Mouse (Mus musculus) T-helper 2 cell (primary cell): ENCODE data around the gene Igsf11.

Experiments used
- in situ Hi-C: fragments of 300-600 bp; cut with MboI, MseI; formaldehyde crosslinking; loops from one replicate; pipeline ENCODE4 v1.15.1; 2025; ENCODE audit warnings: high pct_unique_total_duplicates

Igsf11 gene

DNA sequence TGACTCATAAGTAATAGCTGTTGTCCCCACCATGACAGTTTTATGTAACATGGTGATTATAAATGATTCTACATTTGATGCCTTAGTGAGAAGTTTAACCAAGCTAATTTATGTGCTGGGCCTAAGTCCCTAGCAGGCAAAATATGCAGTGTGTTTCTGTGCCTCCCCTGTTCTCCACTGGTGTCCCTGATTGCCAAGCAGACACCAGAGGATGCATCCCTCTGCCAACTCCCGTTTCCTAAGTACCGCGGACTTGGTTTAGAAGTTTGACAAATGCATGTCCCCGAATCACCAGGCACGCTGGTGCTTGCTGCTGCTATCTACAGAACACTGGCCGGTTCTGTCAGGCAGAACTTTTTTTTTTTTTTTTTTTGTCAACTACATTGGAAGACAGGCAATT lies 39.0 kb downstream of the Igsf11 start:
- in situ Hi-C loops, result no loop called here

DNA sequence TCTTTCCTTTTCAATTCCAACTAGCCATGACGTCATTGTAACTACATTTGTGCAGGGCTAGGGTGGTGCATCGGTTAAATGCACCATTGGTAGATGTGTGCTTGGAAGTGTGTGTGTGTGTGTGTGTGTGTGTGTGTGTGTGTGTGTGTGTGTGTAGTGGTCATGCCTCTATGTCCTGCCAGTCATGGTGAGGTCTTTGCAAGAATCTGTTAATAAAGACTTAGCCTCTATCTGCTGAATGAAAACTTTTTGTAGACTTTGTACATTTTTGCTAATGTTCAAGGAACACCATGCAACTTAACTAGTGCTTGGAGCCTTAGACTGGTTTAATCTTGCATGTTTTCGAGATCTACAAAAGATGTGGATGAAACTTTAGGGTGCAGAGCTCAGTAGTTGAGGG lies 48.3 kb downstream of the Igsf11 start:
- in situ Hi-C loops, result loop anchor here (5.0 kb wide), 1 partner anchor 91 kb away; no protein-coding TSS in a partner anchor

DNA sequence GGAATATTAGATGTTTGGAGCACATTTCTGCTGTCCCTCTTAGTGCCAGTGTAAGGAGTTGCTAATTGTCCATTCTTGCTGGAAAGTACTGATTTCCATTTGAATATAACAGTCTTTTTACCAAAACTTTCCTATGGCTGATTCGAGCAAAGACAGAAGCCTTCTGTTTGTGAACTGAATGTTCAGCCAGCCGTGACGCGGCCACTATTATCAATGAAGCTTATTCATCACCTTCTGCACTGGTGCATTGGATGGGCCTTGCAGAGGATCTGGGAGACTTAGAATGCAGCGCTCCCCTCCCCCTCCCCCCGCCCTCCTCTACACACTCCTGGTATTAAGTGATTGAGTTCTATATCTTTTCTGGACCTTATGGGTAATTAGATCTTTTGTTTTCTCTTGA lies 48.8 kb downstream of the Igsf11 start:
- in situ Hi-C loops, result loop anchor here (5.0 kb wide), 1 partner anchor 91 kb away; no protein-coding TSS in a partner anchor

DNA sequence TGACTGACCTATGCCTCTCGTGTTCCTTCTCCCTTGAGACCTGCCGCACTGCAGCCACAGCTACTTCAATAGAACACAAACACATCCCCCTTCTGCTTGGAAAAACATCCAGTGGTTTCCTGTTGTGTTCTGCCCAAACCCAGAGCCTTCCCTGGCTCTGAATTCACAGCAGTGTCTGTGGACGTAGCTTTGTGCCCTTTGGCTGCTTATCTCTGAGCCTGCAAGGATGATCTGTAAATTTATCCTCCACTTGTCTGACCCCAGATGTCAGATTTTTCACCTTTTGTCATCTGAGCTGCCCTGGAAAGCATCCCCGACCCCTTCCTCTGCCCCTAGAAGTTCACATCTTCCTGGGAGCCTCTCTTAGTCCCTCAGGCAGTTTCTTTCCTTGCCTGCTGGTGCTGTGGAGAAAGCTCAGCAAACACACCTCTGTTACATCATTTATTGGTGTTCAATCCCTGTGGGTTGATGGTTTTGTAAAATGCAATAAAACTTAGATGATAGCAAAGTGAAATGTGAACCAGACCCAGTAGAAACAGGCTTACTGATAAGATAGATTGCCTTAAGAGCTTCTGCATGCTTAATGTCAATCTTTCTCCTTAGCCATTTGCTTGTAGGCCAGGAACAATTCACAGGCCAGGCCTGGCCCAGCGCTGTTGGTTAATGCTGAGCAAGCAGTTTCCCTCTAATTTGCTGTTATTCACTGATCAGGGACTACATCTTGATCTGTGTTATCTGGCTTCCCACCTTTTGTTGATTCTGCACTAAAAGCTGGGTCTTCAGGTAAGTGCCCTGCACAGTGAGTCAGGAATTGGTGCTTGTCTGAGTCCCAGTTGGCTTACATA lies 51.5 kb downstream of the Igsf11 start:
- in situ Hi-C loops, result loop anchor here (5.0 kb wide), 1 partner anchor 88 kb away; no protein-coding TSS in a partner anchor

DNA sequence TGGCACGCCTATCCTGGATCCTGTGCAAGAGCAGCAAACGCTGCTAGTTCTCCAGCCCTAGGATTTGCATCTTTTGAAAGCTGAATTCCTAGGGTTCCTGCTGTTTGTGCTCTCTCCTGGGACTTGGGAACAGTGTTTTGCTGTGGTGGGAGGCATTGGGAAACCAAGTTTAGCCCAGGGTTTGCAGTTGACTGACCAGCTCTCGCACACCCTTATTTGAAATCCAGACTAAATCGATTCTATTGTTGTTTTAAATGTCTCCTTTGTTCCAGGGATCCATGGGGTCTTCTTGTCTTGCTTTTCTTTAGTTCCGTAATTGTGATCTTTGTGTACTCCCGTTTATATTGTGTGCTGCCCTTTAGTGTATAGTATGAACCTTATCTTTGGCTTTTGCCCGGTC lies 52.6 kb downstream of the Igsf11 start:
- in situ Hi-C loops, result no loop called here

DNA sequence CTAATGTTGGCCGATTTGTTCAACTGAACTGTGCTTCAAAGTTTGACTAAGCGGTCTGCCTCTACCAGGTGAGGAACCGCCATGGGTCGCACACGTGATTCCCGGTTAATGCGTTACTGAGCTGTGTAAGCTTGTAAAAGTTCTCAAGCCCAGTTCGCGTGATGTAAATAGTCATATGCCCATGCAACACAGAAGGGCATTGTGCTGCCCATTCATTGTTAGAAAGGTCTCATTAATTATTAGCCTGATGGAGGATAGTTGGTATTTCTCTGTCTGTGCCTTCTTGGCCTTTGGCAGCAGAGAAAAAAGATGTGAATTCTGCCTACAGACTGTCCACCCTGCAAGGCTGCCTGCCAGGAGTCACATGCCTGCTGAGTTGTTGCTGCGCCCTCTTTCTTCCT lies 53.1 kb downstream of the Igsf11 start:
- in situ Hi-C loops, result no loop called here

DNA sequence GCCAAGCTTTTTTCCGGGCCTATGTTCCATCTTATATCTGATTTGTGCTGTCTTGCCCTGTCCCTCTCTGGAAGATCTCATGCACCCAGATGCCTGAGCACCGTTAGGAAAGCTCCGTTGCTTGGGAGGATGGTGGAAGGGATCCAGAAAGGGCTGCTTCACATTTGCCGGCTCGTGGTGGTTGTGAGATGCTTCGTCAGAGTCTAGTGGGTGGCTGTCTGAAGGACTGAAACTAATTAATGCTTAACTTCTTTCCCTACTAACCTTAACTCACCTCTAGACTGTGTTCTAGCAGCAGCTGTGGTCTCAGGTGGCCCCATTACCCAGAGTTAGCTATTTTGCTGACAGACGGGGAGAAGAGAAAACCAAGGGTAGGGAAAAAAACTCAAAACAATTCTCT lies 54.0 kb downstream of the Igsf11 start:
- in situ Hi-C loops, result no loop called here

DNA sequence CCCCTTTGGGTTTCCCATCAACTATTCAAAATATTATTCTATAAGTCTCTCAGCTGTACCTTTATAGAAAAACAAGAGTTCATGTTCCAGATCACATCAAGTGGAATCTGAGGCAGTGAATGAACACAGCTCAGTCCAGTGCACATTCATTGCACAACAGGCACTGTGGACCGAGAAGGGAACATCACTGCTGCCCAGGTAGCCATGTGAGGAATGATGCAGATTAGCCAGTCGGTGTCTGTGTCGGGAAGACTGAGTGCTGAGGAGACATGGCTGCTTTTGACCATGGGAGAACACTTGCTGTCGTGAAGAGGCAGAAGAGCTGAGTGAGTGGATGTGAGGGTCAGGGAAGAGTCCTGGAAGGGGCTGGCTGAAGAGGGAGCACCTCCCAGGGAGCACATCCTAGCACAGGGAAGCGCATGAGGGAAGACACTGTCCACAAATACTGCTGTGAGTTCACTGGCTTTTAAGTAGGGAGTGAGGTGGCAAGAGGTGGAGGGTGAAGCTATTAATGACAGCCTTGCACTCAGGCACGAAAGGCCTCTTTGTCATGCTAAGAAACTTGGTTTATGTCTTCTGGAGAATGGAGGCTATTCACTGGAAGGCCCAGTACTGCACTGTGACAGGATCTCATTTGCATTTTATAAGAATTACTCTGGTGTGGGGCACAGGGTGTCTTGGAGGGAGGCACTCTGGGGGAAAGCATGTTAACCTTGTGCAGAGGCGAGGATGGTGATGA lies 54.8 kb downstream of the Igsf11 start:
- in situ Hi-C loops, result no loop called here

DNA sequence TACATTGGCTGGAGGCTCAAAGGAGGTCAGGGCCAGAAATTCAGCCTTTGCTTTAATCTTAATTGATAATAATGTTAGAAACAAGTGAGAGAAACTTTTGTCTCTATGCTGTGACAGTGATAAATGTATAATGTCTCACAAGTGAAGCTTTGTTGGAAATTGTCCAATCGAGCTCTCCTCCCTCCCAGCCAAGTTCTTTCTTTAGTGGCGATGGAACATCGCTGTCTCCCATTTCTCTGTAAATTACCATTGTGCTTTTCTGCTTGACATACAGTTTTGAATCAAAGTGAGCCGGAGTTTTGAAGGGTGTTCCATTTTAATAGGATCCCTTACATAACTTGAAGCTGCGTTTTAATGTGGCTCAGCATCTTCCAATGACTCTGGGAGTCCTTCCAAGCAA lies 56.0 kb downstream of the Igsf11 start:
- in situ Hi-C loops, result no loop called here

DNA sequence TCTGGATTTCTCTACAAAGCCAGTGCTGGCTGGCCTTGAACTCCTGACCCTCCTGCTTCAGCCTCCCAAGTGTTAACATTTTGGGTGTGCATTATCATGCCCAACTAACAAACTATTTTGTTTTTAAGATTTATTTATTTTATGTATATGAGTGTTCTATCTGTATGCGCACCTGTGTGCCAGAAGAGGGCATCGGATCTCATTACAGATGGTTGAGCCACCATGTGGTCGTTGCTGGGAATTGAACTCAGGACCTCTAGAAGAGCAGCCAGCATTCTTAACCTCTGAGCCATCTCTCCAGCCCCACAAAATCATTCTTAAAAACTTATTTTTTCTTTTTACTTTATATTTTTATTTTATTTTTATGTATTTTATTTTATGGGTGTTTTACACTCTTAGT lies 60.4 kb downstream of the Igsf11 start:
- in situ Hi-C loops, result no loop called here

DNA sequence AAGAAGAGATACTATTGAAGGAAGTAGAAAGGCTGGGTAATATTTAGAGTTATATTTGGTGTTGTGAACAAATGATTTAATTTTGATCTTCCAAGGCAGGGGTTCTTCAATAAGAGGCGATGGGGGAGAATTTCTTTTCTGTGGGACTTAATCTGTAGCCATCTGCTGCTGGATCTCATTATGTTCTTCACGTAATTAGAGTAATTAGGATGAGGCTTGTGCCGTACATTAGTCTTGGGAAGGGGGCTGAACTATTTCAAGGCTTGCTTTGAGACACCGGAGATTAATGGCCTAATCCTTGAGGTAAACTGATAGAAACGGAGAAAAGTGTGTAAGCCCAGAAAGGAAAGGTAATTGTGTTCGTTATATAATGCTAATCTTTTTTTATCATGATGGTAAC lies 61.4 kb downstream of the Igsf11 start:
- in situ Hi-C loops, result no loop called here

DNA sequence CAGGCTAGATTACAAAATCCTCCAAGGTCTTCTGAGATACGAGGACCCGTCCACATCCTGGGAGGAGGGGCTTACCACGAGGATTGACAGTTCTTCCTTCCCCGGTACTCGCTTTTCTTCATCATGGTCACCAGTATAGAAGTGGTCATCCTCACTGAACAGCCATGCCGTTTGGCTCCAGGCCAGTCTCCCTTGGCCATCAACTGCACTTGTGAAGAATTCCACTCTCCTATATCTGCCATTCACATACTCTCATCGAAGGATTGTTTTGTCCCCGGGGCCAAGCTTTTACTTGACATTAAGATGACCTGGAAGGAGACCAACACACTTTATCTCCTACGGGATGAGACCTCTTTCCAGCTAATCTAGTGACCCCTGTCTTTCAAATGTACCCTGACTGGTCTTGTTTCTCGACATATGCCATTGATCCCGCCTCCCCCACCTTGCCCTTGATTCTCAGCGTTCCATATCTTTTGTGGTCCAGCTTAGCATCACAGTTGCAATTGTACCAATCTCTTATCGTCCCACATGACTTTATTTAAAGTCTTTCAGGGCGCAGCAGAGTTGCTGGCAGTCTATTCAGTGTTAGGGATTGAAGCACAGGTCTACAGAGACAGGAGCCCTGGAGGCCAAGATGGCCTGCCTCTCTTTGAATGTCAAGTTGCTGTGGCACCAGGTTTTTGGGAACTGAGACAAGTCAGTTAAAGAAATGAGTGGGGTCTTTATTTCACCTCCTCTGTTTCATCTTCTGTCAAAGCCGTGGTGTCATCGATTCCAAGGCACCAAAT lies 62.2 kb downstream of the Igsf11 start:
- in situ Hi-C loops, result no loop called here

DNA sequence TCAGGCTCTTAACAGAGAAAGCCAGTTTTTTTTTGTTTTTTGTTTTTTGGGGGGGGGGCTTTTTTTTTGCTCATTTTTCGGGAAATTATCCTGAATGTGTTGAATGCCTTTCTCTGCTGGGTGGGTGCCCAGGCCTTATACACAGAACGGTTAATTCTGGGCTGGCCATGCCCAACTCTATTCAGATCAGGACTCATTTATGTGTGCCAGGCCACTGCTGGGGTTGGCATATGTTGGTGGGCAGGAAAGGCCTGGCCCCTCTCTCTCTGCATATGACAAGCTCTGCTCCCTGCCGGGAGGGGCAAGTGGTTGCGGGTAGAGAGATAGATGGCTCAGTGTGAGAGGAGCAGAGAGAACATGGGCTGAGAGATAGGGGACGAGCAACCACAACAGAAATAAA lies 62.8 kb downstream of the Igsf11 start:
- in situ Hi-C loops, result no loop called here

DNA sequence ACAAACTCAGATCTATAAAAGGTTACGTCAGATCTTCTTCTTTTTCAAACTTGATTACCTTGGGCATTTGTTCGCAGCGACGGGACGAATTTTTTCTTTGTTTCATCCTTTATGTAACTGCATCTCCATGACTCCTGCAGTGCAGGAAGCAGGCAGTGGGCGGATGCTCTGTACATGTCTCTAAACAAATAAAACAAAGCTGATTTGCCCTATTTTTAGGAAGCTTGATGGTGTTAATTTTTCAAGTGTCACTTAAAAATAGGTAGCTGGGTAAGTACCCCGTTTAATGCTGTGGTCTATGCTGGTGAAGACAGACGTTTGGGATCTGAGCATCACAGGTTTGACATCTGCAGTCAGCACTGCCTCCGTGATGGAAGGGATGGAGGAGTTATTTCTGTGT lies 66.3 kb downstream of the Igsf11 start:
- in situ Hi-C loops, result no loop called here

DNA sequence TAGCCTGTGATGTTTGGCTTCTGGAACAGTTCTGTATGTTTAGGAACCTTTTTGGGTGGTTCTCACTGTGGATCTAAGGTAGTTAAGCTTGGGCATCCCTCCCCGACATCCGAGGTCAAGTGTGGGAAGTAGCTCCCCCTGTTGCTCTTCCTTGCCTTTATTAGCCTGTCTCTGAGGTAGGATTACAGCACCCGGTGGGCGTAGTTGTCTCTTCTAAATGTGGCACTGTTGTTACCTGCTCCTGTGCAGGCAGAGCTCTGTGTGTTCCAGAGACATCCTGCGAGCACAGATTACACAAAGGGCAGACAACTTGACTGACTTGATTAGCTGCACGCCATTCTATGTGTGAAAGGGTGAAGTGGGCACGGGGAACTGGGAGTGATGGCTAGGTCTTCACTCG lies 68.1 kb downstream of the Igsf11 start:
- in situ Hi-C loops, result no loop called here

DNA sequence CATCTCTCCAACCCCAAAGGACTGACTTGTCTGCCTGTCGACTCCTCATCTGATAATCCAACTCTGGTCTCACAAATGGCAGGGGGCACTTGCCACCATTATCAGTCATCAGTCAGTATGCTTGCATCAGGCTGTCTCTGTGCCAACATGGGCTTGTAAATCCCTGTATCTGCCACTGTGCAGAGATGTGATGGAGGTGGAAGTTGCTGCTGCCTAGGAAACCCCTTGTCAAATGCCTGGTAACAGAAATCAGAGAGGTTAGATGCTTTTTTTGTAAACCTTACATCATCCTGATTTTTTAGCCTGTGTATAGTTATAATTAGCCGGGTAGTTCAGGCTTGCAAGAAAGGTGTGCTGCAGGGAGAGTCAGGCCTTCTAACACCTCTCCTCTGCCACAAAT lies 69.4 kb downstream of the Igsf11 start:
- in situ Hi-C loops, result no loop called here

DNA sequence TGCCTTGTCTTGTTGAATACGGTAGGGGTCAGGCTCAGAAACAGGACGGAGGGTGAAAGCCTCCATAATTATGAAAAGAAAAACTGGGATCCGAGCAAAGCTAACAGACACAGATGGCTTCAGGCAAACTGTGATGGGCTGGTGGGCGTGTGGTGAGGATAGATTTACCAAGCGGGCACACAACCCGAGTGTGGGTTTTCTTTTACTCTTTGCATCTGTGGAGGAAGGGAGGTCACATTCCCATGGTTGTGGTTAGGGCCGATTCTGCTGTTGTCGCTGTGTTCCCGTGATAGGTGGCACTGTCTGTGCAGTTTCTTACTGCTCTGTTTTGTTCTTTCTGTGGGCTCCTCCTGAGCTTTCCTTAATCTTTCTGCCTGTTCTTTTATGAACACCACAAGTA lies 70.2 kb downstream of the Igsf11 start:
- in situ Hi-C loops, result no loop called here

DNA sequence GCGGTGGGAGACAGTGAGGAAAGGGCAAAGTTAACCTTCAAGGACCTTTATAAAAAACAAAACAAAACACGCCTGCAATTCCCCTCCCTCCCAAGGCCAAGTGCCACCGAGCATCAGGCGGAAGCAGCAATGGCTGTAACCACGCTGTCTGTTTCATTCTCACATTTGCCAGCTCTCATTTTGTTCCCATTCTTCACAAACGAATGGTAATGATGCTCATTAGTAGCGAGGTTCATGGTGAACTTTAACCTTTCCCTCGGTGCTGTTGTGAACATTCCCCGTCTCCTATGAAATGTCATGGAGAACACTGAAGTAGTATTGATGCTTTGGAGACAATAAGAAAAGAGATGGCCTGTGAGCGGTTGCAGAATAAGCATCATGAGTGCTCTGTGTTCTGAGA lies 74.6 kb downstream of the Igsf11 start:
- in situ Hi-C loops, result no loop called here

DNA sequence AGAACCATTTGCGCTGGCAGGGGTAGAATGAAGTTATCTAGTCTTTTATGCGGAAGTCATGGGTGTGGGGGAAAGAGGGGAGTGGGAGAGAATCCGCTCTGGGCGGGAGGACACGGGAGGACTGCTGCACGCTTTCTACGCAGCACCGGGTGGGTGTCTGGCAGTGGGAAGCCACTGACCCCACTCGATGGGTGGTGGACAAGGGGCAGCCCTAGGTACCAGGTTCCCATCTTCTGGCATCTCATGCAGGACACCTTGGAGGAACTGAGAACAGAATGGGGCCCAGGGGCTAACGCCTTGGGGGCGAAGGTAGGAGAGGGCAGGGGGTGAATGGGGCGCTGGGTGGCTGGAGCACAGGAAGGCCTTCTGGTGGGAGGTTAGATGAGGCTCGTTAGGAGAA lies 83.7 kb downstream of the Igsf11 start:
- in situ Hi-C loops, result no loop called here

DNA sequence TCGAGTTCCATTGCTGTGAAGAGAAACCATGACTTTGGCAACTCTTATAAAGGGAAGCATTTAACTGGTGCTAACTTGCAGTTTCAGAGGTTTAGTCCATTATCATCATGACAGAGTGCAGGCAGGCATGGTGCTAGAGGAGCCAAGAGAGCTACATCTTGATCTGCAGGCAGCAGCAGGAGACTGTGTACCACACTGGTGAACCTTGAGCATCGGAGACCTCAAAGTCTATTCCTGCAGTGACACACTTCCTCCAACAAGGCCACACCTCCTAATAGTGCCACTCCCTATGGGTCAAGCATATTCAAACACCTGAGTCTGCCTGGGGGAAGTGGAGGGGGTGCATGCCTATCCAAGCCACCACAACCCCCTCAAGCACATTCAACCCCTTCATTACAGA lies 86.1 kb downstream of the Igsf11 start:
- in situ Hi-C loops, result no loop called here

DNA sequence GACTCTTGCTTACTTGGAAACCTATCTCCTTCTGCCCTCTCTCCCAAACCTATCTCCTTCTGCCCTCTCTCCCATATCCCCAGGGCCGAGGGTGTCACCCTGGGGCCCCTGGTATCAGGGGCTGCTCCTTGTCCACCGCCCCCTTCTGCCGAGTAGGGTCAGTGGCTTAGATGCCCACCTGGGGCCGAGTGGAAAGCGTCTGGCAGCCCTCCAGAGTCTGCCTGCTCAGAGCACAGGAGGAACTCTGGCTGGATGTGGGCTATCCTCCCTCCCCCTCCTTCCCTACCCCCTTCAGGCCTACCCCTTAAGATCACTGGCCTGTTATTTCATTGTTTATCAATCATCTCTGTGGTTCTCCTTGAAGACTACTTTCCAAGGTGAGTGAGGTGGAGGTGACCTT lies 88.1 kb downstream of the Igsf11 start:
- in situ Hi-C loops, result no loop called here

DNA sequence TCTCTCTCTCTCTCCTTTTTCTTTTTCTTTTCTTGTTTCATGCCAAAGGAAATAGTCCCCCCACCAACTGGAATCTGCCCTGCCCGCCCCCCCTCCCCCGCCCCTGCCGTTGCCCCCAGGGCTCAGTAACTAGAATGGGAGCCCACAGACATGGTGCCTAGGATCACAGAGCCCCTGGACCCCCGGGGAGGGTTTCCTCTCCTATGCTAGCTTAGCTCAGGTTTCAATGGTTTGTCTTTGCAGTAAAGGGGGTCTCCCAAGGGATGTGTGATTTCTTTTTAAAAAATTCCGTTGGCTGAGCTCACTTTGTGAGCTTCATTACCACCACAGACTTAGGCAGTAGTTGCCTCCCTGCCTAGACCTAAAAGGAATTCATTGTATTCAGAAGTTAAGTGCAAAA lies 89.6 kb downstream of the Igsf11 start:
- in situ Hi-C loops, result no loop called here
